Mouse (Mus musculus) heart, postnatal 25 days (tissue): ENCODE results near the gene Prss12. TPM values are rescaled to one million over a fixed set of nuclear protein-coding genes. Genes with fewer than 3 reads are reported as not detected.

Source experiments
- DNase-seq: peaks from one replicate; pipeline ENCODE4 v3.0.0; 2022; ENCODE audit warnings: low spot score
- intact Hi-C: fragments of 180-260 bp; cut with DNase I; formaldehyde crosslinking; loops from one replicate; pipeline ENCODE4 v1.15.1; 2025
- total RNA-seq, 2 experiments: library from RNA; stranded (reverse); gene quantifications; 2 replicates each; pipeline ENCODE4 v1.2.3; 2021

The Prss12 gene
- total RNA-seq, 2 experiments from 2014 or later, result 0.84 to 0.91 TPM

DNA sequence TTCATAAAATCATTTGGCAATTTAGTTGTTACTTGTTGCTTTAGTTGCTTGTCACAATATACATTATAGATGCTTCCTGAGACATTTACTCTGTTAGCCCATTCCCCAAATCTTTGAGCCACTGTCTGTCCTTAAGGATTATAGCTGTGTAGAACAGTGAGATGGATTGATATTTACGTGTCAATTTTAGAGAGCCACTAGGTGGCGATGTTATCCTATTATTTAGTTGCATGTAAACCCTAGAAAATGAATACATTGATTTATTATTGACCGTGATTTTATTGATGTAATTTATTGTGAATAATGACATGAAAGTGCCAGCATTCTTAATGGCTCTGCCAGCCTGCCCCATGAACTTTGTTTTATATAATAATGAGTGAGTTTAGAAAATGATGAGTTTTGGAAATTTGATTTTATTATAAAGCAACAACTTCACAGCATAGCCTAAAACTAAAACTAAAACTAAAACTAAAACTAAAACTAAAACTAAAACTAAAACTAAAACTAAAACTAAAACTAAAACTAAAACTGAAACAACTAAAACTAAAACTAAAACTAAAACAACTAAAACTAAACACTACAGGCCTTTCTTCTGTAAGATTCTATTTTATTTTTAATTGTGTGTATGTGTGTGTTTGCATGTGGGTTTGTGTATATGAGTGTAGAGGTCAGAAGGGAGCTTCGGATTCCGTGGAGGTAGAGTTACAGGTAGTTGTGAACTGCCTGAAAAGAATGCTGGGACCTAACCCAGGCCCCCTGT lies 69.1 kb downstream of the Prss12 start:
- intact Hi-C loops, result loop anchor here (1.0 to 5.0 kb wide), 2 partner anchors 760 to 1072 kb away; no protein-coding TSS in a partner anchor
- no peak for DNase-seq

DNA sequence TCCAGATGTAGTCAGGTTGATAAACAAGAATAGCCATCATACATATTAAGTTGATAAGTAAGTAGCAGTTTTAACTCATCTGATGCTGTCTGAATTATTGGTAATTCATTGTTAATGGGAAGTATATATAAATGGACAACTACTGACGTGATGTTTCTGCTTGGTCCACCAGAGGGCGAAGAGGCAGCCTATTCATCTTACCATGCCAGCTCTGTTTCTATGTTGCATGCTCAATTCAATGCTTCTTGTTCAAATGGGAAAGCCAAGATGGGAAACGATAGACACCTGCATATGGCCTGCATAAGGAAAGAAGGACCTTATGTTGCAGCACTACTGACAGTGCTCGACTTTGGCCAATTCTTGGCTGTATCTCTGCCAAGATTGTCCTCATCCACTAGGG lies 70.1 kb downstream of the Prss12 start:
- DNase-seq, result no peak
- intact Hi-C loops, result loop anchor here (5.0 kb wide), 1 partner anchor 1071 kb away; no protein-coding TSS in a partner anchor

DNA sequence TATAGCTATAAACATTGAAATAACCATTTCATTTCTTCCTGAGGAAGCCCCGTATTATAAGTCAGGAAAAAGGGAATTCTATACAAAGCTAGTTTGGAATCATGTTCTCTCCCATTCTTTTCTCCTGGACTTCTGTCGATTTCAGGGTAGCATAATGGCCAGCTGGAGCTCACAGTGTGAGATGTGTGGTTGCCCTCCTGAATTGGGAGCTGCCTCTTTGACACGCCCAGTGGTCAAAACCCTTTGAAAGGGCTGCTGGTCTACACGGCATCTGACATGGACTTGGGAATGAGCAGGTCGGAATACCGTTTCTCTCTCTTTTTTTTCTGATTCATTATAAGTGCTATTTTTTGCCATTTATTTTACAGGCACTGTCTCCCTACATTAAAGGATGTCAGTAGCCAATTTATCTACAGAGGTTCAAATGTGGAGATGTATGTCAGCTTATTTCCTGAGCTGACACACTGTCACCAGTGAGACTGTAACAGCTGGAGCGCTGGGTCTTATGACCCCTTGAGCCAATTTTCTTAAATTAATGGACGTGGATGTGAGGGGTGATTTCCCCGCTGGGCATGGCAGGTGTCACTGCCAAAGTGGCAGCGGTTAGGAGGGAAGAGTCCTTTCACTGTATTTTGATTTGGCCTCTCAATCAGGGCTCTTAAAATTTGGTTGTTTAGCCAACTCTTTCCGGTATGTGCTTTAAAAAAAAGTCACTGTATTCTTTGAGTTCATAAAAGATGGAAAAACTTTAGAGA lies 79.8 kb downstream of the Prss12 start:
- no peak for DNase-seq
- intact Hi-C loops, result no loop called here

DNA sequence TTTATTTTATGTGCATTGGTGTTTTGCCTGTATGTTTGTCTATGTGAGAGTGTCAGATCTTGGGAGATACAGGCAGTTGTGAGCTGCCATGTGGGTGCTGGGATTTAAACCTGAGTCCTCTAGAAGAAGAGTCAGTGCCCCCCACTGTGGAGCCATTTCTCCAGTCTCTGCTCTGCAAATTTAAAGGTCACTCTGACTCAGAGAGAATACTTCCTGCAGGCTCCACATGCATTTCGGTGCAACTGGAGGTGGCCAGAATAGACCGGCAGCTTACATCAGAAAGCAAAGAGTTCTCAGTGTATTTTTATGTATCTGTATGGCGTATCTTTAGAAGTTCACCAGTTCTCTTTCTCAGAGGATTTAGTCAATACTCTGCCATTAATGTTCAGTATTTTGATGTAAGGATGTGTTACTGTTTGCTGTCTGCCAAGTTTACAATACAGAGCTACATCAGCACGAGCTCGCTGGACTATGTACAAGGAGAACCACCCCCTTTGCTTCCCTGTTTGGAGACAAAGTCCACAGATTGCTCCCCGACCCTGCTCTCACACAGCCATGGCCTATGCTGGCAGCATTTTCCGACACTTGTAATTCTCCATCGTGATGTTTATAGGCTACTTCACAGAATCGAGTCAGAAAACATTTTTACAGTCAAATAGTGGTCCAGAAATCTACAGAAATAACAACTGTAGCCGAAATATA lies 81.2 kb downstream of the Prss12 start:
- intact Hi-C loops, result no loop called here
- DNase-seq, result no peak

DNA sequence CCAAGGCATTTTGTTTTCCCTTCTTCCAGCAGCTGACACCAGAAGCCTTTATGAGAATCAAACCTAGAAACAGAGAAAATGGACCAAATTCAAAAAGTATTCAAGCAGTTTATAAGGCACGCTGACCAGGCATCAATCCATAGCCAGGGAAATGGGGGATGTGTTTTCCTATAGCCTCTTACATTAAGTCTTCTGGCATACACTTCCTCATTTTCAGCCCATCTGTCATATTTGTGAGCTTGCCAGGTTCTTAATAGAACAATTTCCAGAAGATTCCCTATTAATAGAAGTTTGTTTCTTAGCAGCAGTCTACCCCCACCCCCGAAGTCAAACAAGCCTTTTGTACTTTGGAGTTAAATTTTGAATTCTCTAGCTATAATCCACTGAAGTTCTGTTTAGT lies 84.4 kb downstream of the Prss12 start:
- intact Hi-C loops, result no loop called here
- DNase-seq, result no peak

DNA sequence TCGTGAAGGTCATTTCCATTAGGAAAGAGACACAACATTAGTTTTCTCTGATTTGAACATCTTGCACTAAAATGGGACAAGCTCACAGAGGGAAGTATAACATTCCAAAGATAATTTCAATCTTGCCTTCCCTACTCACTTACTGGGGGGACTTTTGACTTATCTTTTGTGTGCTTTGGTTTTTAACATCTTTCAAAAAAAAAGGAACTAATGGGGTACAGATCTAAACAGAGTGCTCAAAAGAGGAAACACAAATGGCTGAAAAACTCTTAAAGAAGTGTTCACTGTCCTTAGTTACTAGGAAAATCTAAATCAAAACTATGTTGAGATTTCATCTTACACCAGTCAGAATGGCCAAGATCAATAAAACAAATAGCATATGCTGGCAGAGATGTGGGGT lies 90.6 kb downstream of the Prss12 start:
- intact Hi-C loops, result no loop called here
- no peak for DNase-seq

DNA sequence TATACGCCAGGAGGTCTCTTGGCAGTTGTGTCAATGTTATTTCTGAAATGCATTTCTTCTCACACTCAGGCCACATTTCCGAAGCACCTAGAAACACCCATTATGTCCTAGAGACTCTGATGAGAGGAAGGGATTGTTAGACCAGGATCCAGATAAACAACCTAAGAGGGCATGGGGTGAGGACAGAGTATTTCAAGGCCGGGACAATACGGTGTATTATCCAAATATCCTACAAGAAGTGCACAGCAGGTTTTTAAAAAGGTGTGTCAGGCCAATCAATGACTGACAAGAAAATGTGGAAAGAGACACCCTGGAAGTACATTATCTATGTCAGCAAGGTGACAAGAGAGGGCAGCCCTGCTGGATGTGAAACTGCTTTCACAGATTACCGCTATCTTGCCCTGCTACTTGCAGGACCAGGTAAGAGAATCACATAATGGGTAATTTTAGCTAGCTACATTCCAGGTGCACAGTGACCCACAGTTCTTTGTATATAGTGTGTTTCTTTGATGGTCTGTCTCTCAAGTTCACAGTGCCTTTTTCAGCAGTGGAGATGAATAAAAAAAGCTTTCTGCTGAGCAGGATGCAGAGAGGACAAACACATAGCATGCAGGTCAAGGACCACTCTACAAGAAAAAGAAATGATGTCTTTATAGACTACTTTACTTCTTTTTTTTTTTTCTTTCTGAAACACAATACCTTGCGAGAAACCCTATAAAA lies 97.0 kb downstream of the Prss12 start:
- intact Hi-C loops, result no loop called here
- no peak for DNase-seq

DNA sequence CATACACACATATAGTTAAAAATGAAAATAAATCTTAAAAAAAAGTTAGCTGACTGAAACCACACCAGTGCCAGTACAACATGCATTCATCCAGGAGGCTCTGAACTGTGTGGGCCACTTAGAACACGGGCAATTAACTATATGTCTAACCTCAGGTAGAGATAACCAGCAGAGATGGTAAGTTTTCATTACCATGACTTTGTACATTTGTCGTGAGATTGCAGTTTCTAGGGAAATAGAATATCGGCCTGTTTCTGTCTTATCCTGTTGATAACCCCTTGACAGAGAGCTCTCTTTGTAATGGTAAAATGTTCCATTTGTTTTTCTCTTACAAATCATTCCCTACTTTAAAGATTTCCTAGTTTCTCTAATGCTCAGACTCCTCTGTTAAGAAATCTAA lies 103.8 kb downstream of the Prss12 start:
- intact Hi-C loops, result no loop called here
- no peak for DNase-seq

DNA sequence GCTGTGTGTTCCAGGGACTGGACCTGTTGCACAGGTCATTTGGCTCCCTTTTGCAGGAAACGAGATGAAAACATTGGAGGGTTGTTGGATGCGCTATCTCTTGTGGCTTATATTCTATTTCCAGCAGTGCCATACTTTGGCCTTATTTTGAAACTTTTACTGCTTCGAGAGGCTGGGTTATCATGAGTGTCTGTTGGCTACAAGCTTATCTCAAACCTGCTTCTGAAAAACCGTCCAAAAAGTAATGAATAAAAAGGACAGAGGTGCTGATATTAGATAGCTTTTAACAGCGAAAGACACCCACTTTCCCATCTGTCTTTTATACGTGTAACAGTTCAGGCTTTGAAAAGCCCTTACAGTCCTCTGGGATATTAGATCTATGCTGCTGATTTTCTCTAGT lies 107.2 kb downstream of the Prss12 start:
- no peak for DNase-seq
- intact Hi-C loops, result no loop called here

DNA sequence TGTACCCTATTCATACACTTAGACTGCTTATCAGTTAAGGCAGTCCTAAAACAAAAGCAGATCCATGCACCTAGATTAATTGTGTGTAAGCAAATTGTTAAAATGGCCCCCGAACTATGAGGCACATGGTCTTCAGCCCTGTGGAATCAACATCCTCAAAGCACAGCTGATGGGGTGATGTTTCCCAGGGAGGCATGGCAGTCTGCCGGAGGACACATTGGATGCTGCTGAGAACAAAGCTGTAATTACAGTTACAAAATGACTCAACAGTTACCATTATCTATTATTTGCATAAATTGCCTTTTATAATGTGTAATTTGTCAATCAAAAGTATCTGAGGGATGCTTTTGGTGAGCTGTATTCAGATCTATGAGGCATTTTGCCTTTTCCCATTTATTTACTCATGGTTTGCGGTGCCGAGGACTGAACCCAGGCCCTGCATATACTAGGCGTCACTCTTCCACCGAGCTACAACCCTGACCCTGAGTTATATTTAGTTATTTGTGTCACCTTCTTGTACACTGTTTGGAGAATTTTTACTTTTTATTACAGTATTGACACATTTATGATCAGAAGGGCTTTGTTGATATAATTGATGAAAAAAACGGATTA lies 108.6 kb downstream of the Prss12 start:
- intact Hi-C loops, result no loop called here
- DNase-seq, result no peak

Other genes with a start within 250 kb of the Prss12 start
- gene Synpo2, start 210.8 kb upstream of the Prss12 start, total RNA-seq, result 10 to 100 TPM; 75.9 to 80.6 TPM
- 10 to 100 TPM; 41.4 to 41.8 TPM for gene Sec24d, start 179.5 kb upstream of the Prss12 start, total RNA-seq
- 10 to 100 TPM; 10.2 to 11.8 TPM for gene Mettl14, start 60.8 kb upstream of the Prss12 start, total RNA-seq
- gene Ndst3, start 243.9 kb downstream of the Prss12 start, total RNA-seq, result under 1 TPM; 0.08 to 0.20 TPM